In genomic region chr19:6607501-6607900, GRCm38 (mm10) we compare ENCODE assay signal across 29 mouse cellular contexts.
A peak's percentile ranks its signal among the peaks of the same experiment; 100 is the strongest.
DNase-seq lines count a peak whose midpoint lies in the region; ATAC-seq and TF ChIP-seq lines count a peak whose summit lies in the region.
"Had no signal": no experiment of that assay in that cellular context is flagged by ENCODE, and none has a peak within 500 bp of the region (broad histone marks: within the 10 kb centered on the region; RNA-seq: fewer than 3 reads in every experiment).

No protein-coding gene starts in this region.

- H3K79me2 ChIP-seq in liver, adult 2 months (ENCODE audit: control insufficient read depth, insufficient read depth, low read length): no peaks in the 10 kb centered on the region

- no peak overlapping the region for H3K27ac ChIP-seq in hindbrain, postnatal 0 days
- no peak overlapping the region for H3K27ac ChIP-seq in hindbrain, embryonic 14.5 days
- H3K27ac ChIP-seq in liver, adult 2 months (replicated peaks; ENCODE audit: insufficient read depth, low read depth, low read length): no peak overlapping the region
- no peak overlapping the region for H3K27ac ChIP-seq in liver, embryonic 12.5 days
- no peak overlapping the region for H3K27ac ChIP-seq in ES-E14 (ENCODE audit: insufficient read depth, low read depth, low read length, poor library complexity, severe bottlenecking)
- H3K27ac ChIP-seq in heart, embryonic 12.5 days (ENCODE audit: poor library complexity, severe bottlenecking): no peak overlapping the region
- H3K27ac ChIP-seq: embryonic facial prominence, embryonic 13.5 days; forebrain, embryonic 10.5 days; forebrain, embryonic 15.5 days; gastrocnemius, adult 2 months; heart, embryonic 13.5 days; hindbrain, embryonic 15.5 days had no signal

- no peaks in the 10 kb centered on the region for H3K4me1 ChIP-seq in hindbrain, postnatal 0 days (ENCODE audit: insufficient read depth, low read length)
- H3K4me1 ChIP-seq in hindbrain, embryonic 14.5 days (replicated peaks; ENCODE audit: control insufficient read depth, insufficient read depth, low read length): 0 out of 2 replicates have a peak, but pooled peaks cover 5% of the 10 kb centered on the region
- H3K4me1 ChIP-seq in liver, adult 2 months (ENCODE audit: control insufficient read depth, insufficient read depth, low read length): no peaks in the 10 kb centered on the region
- H3K4me1 ChIP-seq in liver, embryonic 12.5 days: no peaks in the 10 kb centered on the region
- peaks cover 0 to 4% of the 10 kb centered on the region in 2 experiments; a peak in 1 of 4 replicates for H3K4me1 ChIP-seq in ES-E14 (ENCODE audit: control insufficient read depth in 2 of 2, insufficient read depth in 2 of 2, low read length in 2 of 2, poor library complexity in 1 of 2)
- no peaks in the 10 kb centered on the region for H3K4me1 ChIP-seq in heart, embryonic 12.5 days (replicated peaks)
- H3K4me1 ChIP-seq: heart, embryonic 13.5 days had no signal

- H3K4me2 ChIP-seq in hindbrain, postnatal 0 days (ENCODE audit: low read depth, low read length): no peak overlapping the region
- no peak overlapping the region for H3K4me2 ChIP-seq in hindbrain, embryonic 14.5 days (replicated peaks)
- no peak overlapping the region for H3K4me2 ChIP-seq in liver, embryonic 12.5 days
- H3K4me2 ChIP-seq in heart, embryonic 12.5 days: no peak overlapping the region
- H3K4me2 ChIP-seq: embryonic facial prominence, embryonic 13.5 days; forebrain, embryonic 15.5 days; heart, embryonic 13.5 days; hindbrain, embryonic 15.5 days had no signal

- no peak overlapping the region for H3K9ac ChIP-seq in hindbrain, postnatal 0 days (replicated peaks; ENCODE audit: low read length)
- H3K9ac ChIP-seq in hindbrain, embryonic 14.5 days: no peak overlapping the region
- no peak overlapping the region for H3K9ac ChIP-seq in liver, adult 2 months (ENCODE audit: low read depth, low read length)
- H3K9ac ChIP-seq in liver, embryonic 12.5 days: no peak overlapping the region
- no peak overlapping the region for H3K9ac ChIP-seq in ES-E14 (ENCODE audit: insufficient read depth, low read depth, low read length, poor library complexity, severe bottlenecking)
- no peak overlapping the region for H3K9ac ChIP-seq in heart, embryonic 12.5 days
- H3K9ac ChIP-seq: embryonic facial prominence, embryonic 13.5 days; forebrain, embryonic 15.5 days; heart, embryonic 13.5 days; hindbrain, embryonic 15.5 days had no signal

- TF ChIP-seq CTCF in hindbrain, postnatal 0 days (IDR thresholded peaks at IDR 0.05; ENCODE audit: low read depth): 0 out of 2 replicates have a peak, but pooled peaks have one; percentile 5
- 0 out of 2 replicates have a peak, but pooled peaks have one; percentile 11 for TF ChIP-seq CTCF in liver, adult 2 months (IDR thresholded peaks at IDR 0.05; ENCODE audit: low read depth, low read length)

- H3K9me3 ChIP-seq in hindbrain, postnatal 0 days (ENCODE audit: low read length): no peaks in the 10 kb centered on the region
- no peaks in the 10 kb centered on the region for H3K9me3 ChIP-seq in hindbrain, embryonic 14.5 days (ENCODE audit: control insufficient read depth, low read length)
- no peaks in the 10 kb centered on the region for H3K9me3 ChIP-seq in liver, embryonic 12.5 days (replicated peaks)
- H3K9me3 ChIP-seq in ES-E14 (ENCODE audit: control insufficient read depth, insufficient read depth, low read depth, low read length): no peaks in the 10 kb centered on the region
- H3K9me3 ChIP-seq in heart, embryonic 12.5 days (replicated peaks): no peaks in the 10 kb centered on the region
- H3K9me3 ChIP-seq: embryonic facial prominence, embryonic 13.5 days; forebrain, embryonic 10.5 days; forebrain, embryonic 15.5 days; G1E; heart, embryonic 13.5 days; hindbrain, embryonic 15.5 days had no signal

- no peak for DNase-seq in hindbrain, postnatal 0 days (ENCODE audit: low spot score)
- DNase-seq in hindbrain, embryonic 14.5 days (ENCODE audit: low spot score): no peak
- DNase-seq in liver, adult 2 months (ENCODE audit: extremely low read depth, low read depth, low spot score): no peak
- DNase-seq in 416B (ENCODE audit: low read depth) (peak; percentile 31), ES-E14 (ENCODE audit: low read depth, low spot score) (no peak)
- no peak for DNase-seq in gastrocnemius, adult 18-20 months (ENCODE audit: low spot score)
- DNase-seq: adrenal gland, postnatal 10 days; cerebellum, adult 9-10 months; cerebellum, postnatal 36 days; gastrocnemius, adult 2 months; gastrocnemius, postnatal 36 days; heart, adult 18-20 months; heart, postnatal 10 days; kidney, postnatal 14 days; left cerebral cortex, postnatal 4 days; lung, adult 18-20 months; lung, postnatal 10 days; midbrain, embryonic 14.5 days; right cerebral cortex, postnatal 4 days; thymus, postnatal 14 days had no signal

- no peaks in the 10 kb centered on the region for H3K36me3 ChIP-seq in hindbrain, postnatal 0 days (ENCODE audit: insufficient read depth, low read length)
- no peaks in the 10 kb centered on the region for H3K36me3 ChIP-seq in hindbrain, embryonic 14.5 days (replicated peaks; ENCODE audit: control insufficient read depth, insufficient read depth)
- no peaks in the 10 kb centered on the region for H3K36me3 ChIP-seq in liver, adult 2 months (ENCODE audit: control insufficient read depth, insufficient read depth, low read length)
- H3K36me3 ChIP-seq in liver, embryonic 12.5 days: no peaks in the 10 kb centered on the region
- no peaks in the 10 kb centered on the region for H3K36me3 ChIP-seq in ES-E14 (ENCODE audit: control insufficient read depth, insufficient read depth, low read length, poor library complexity, severe bottlenecking)
- H3K36me3 ChIP-seq in heart, embryonic 12.5 days: no peaks in the 10 kb centered on the region
- H3K36me3 ChIP-seq: embryonic facial prominence, embryonic 13.5 days; forebrain, embryonic 10.5 days; forebrain, embryonic 15.5 days; G1E; heart, embryonic 13.5 days; hindbrain, embryonic 15.5 days had no signal

- ATAC-seq in hindbrain, postnatal 0 days: no peak
- no peak for ATAC-seq in hindbrain, embryonic 14.5 days (ENCODE audit: low FRiP score)
- ATAC-seq in liver, embryonic 12.5 days: no peak
- ATAC-seq in heart, embryonic 12.5 days (ENCODE audit: insufficient number of reproducible peaks, low FRiP score): no peak
- ATAC-seq: forebrain, embryonic 15.5 days; Patski had no signal

- no peak overlapping the region for H3K4me3 ChIP-seq in hindbrain, postnatal 0 days (ENCODE audit: low read length)
- H3K4me3 ChIP-seq in hindbrain, embryonic 14.5 days (replicated peaks; ENCODE audit: low read length): no peak overlapping the region
- H3K4me3 ChIP-seq in liver, adult 2 months (ENCODE audit: insufficient read depth, low read depth, low read length): no peak overlapping the region
- H3K4me3 ChIP-seq in liver, embryonic 12.5 days: no peak overlapping the region
- H3K4me3 ChIP-seq in ES-E14 (ENCODE audit: insufficient read depth in 1 of 2, low read depth in 1 of 2, low read length in 2 of 2, poor library complexity in 1 of 2, severe bottlenecking in 1 of 2): no peak overlapping the region
- H3K4me3 ChIP-seq in heart, embryonic 12.5 days: no peak overlapping the region
- H3K4me3 ChIP-seq: embryonic facial prominence, embryonic 13.5 days; forebrain, embryonic 10.5 days; forebrain, embryonic 15.5 days; gastrocnemius, adult 2 months; heart, embryonic 13.5 days; hindbrain, embryonic 15.5 days had no signal

- TF ChIP-seq POLR2A in liver, adult 2 months (IDR thresholded peaks at IDR 0.05; ENCODE audit: extremely low read depth, insufficient read depth, low read length): no peak

- in situ Hi-C loops in ES-E14 (cut with MboI; ENCODE audit: low sequenced_read_pairs in 2 of 2, unreplicated experiment in 2 of 2): no loop called here

- no peaks in the 10 kb centered on the region for H3K27me3 ChIP-seq in hindbrain, postnatal 0 days (ENCODE audit: insufficient read depth, low read length)
- H3K27me3 ChIP-seq in hindbrain, embryonic 14.5 days (ENCODE audit: control insufficient read depth, insufficient read depth, low read length): no peaks in the 10 kb centered on the region
- no peaks in the 10 kb centered on the region for H3K27me3 ChIP-seq in liver, adult 2 months (ENCODE audit: control insufficient read depth, insufficient read depth, low read length)
- peaks cover 26% of the 10 kb centered on the region for H3K27me3 ChIP-seq in liver, embryonic 12.5 days (replicated peaks)
- 0 out of 2 replicates have a peak, but pooled peaks cover 12% of the 10 kb centered on the region for H3K27me3 ChIP-seq in heart, embryonic 12.5 days (replicated peaks)
- H3K27me3 ChIP-seq: embryonic facial prominence, embryonic 13.5 days; forebrain, embryonic 15.5 days; hindbrain, embryonic 15.5 days had no signal

- WGBS in hindbrain, postnatal 0 days: 95% methylated on average over 2 of the region's 2 CpGs
- WGBS in hindbrain, embryonic 14.5 days: 80% methylated on average over 2 of the region's 2 CpGs
- whole genome bisulfite sequencing in liver, adult 2 months: 74% methylated on average over 2 of the region's 2 CpGs
- WGBS in liver, embryonic 12.5 days (ENCODE audit: insufficient replicate concordance): 64% methylated on average over 2 of the region's 2 CpGs
- WGBS in heart, embryonic 12.5 days: 69% methylated on average over 2 of the region's 2 CpGs

TF ChIP-seq in ES-E14, 5 proteins besides CTCF, POLR2A, EP300 and RAD21:
- TF ChIP-seq ZC3H11A (IDR thresholded peaks at IDR 0.05; ENCODE audit: borderline replicate concordance, low read depth, low read length) (0 out of 2 replicates have a peak, but pooled peaks have one; percentile 2), ZNF384 (IDR thresholded peaks at IDR 0.05; ENCODE audit: low read depth, low read length) (no peak)
